Mouse (Mus musculus): ENCODE measurements around the gene Sipa1l2.

Sipa1l2 gene

DNA sequence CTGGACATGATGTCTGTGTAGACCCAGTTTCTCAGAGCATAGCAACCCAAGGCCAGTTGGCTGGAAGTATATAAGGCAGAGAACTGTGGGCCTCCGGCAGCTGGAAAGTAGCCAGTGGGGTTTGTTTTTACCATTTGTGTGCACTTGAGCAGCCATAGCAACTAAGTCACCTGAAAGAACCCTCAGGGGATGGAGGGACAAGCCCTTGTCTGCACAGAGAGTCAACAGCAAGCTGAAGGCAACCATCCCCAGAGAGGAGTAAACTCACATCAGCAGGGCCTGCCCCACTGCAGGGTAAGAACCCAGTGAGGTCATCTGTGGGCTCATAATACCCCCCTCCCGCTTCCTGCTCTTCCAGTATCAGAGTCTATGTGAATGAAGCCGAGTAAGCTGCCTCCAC lies 14.7 kb upstream of the Sipa1l2 start:
- in situ Hi-C loops (cut with MboI; ENCODE audit: unreplicated experiment in 2 of 2), result loop anchor here in 1 of 2 experiments (10.0 kb wide), 1 partner anchor 281 kb away; no protein-coding TSS in a partner anchor

DNA sequence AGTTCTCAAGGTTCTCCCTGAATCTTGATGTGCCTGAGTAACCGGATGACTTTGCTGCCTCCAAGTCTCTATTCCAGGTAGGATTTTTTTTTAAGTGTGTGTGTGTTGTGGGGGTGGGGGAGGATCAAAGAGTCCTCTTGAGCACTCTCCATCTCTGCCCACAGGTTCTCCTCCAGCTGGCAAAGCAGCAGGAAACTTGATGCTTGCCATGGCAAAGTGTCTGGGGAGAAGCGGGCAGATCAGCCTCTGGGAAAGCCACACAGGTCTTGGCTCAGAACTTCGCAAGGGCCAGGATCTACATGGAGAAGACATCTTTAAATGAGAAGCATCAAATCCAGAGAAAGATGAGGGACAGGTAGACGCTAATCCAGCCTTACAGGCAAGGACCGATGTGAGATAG lies 10.8 kb upstream of the Sipa1l2 start:
- in situ Hi-C loops (cut with MboI; ENCODE audit: unreplicated experiment in 2 of 2), result loop anchor here in 1 of 2 experiments (10.0 kb wide), 1 partner anchor 284 kb away; no protein-coding TSS in a partner anchor

DNA sequence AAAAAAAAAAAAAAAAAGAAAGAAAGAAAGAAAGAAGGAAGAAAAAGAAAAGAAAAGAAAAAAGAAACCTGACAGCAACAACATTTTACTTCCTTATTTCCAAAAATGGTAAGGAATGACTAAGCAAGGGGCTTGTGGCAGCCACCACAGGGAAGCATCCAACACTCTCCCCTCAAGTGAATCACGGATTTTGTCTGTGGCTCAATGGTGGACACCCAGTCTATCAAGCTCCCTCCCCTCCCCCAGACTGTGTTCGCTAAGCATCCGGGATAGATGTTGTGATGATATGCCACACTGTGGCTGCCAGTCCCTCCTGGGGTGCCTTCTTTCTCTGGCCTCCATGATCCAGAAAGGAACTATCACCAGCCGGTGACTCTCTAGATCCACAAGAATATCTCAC lies 6.5 kb upstream of the Sipa1l2 start:
- in situ Hi-C loops (cut with MboI; ENCODE audit: unreplicated experiment in 2 of 2), result loop anchor here (10.0 kb wide), 2 partner anchors 391 to 511 kb away; no protein-coding TSS in a partner anchor

DNA sequence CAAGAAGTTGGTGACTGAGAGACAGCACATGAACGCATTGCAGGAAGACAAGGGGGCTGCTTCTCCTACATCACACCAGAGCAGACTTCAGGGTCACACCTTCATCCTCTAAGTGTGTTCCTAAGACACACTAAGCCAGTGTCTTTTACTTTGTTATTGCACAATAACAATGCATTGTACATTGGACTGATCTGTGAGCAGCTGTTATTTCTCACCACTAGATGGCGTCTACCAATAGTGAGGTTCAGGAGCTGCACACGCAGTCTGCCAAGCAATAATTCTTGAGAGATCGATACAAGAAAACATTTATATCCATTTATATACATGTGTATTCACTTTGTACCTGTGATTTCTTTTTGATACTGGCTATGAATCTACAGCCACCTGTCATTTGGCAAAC lies 4.7 kb upstream of the Sipa1l2 start:
- in situ Hi-C loops (cut with MboI; ENCODE audit: unreplicated experiment in 2 of 2), result loop anchor here (5.0 to 10.0 kb wide), 3 partner anchors 288 to 509 kb away; no protein-coding TSS in a partner anchor

DNA sequence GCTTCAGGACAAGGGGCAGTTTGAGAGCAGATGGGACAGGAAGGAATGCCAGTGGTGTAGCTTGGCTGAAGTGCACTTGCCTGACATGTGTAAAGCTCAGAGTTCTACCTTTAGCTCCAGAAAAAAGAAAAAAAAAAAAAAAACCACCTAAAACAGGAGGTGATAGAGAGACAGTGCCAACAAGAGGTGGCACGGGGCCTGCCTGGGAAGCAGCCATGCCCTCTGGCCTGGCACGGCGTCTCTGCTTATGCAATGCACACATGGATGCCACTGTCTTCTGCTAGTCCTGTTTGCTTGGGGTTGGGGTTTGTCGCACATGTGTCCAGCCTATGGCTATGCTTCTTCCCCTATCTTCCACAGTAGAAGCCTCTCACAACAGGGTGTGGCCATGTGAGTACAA lies 2.6 kb upstream of the Sipa1l2 start:
- in situ Hi-C loops (cut with MboI; ENCODE audit: unreplicated experiment in 2 of 2), result loop anchor here (5.0 to 10.0 kb wide), 3 partner anchors 290 to 507 kb away; no protein-coding TSS in a partner anchor

DNA sequence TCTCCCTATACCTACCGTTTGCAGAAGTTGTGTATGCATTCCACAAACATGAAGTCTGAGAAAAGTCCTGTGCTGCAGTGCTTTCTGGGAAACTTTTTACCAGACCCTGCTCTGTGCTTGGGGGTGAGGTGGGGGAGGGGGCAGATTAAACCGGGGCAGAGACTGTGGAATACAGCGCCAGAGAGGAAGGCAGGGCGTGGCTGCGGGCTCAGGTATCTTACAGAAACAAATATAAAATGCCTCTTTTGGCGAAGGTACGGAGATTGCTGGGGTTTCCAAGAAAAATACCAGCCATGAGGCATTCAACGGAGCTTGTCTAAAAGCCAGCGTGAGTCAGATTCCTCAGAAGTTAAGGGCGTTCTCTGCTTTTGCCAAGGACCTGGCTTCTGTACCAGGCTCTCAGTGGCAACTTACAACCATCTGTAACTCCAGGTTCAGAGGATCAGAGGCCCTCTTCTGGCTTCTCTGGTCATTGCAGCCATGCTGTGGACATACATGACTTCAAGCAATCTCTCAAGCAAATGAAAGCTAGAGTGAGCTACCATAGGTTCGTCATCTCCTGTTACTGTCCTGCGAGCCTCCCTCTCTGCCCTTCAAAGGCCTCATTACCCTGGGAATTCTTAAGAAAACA lies 1.3 kb upstream of the Sipa1l2 start:
- in situ Hi-C loops (cut with MboI; ENCODE audit: unreplicated experiment in 2 of 2), result loop anchor here (5.0 to 10.0 kb wide), 3 partner anchors 291 to 506 kb away; no protein-coding TSS in a partner anchor

DNA sequence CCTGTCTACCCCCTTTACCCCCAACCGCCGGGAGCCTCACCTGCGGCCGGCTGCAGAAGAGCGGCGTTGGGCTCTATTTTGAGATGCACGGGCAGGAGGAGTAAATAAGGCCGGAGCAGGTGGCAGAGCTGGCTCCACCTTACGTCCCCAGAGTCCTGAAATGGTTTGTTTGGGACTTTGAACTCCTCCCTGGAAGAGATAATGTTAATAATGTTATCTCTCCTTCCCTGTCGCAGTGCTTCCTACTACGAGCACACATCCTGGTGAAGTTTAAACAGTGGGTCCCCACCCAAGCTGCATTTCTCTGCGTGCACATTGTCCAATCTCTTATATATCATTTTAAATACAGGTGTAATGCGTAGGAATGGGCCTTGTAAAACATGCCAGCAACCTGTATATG lies 781 bp upstream of the Sipa1l2 start:
- in situ Hi-C loops (cut with MboI; ENCODE audit: unreplicated experiment in 2 of 2), result loop anchor here (5.0 to 10.0 kb wide), 3 partner anchors 292 to 506 kb away; no protein-coding TSS in a partner anchor

DNA sequence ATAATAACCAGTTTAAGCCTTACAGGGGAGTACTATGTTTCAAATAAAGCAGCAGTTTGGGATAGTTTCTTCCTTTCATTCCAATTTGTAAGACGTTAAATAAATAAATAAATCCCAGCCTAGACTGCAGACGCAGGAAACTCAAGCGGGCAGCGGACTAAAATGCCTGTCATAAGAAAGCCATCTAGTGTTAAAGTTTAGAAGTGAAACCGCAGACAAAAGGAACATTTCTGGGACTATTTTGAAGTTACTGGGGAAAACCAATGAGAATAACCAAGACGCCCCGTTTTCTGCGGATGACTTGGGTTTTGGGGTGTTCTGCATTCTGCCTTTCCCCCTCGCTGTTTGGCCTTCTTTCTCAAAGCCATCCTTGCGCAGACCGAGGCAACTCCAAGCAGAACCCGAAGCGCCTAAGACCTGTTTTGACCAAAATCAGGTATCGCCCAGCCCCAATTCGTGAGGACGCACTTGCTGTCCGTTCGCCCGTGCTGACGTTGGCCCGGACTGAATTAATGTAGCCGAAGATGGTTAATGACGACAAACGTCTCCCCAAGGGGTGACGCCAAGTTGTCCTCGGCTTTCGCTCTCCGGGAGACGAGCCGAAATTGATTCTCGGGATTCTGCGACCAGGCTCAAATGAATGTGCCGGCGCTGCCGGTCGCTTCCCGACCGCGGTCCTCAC lies 616 bp downstream of the Sipa1l2 start:
- in situ Hi-C loops (cut with MboI; ENCODE audit: unreplicated experiment in 2 of 2), result loop anchor here (5.0 to 10.0 kb wide), 2 partner anchors 387 to 504 kb away; no protein-coding TSS in a partner anchor

DNA sequence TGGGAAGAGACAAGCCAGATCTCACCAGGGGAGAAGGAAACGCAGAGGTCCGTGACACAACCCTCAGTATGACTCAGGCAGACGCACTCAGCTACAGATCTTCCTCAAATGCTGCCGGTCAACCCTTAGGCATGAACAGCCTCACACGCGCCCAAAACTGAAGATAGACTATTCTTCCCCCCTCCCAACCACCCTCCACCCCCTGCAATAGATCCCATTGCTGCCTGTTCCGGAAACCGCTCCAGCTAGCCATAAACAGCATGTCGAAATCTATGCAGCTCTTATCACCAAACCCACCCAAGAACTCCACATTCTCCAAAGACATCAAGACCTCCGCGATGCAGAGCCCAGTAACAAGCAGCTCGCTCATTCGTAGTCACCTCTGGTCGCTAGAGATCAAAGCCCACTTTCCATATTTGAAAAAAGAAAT lies 1.2 kb downstream of the Sipa1l2 start:
- in situ Hi-C loops (cut with MboI; ENCODE audit: unreplicated experiment in 2 of 2), result loop anchor here (5.0 to 10.0 kb wide), 2 partner anchors 386 to 504 kb away; no protein-coding TSS in a partner anchor

DNA sequence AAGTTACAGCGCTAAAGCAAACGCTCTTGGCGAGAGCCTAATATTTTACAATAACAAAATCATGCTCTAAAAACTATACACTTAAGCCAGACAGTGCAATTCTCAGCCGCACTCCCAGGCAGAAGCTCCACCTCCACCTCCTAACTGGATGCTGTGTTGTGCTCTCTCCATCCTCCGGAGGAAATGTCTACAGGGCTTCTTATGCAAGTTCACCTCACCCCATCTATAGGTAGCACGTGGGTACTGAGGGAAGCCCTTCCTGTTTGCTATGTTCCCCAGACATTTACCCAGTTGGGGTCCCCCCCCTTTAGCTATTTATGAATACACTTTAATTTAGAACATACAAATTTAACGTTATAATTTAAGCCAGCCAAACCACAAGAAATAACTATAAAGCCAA lies 2.0 kb downstream of the Sipa1l2 start:
- in situ Hi-C loops (cut with MboI; ENCODE audit: unreplicated experiment in 2 of 2), result loop anchor here (5.0 to 10.0 kb wide), 2 partner anchors 385 to 503 kb away; no protein-coding TSS in a partner anchor

DNA sequence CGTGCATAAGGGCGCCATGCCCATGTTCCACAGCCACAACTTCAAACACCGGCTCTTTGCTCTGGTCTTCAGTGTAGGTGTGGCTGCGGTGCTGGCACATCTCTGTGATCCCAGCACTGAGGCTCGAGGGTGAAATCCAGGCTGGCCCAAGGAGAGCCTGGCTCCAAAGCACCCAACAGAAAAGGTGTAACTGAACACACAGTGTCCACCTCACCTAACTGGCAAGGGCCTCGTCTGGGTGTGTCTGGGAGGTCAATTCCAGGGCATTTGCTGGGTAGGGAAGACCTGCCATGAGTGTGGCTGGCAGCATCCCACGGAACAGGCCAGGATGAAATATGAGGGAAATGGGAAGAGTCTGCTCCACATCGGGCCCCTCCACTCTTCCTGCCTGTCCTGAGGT lies 6.7 kb downstream of the Sipa1l2 start:
- in situ Hi-C loops (cut with MboI; ENCODE audit: unreplicated experiment in 2 of 2), result loop anchor here in 1 of 2 experiments (10.0 kb wide), 1 partner anchor 498 kb away; no protein-coding TSS in a partner anchor

DNA sequence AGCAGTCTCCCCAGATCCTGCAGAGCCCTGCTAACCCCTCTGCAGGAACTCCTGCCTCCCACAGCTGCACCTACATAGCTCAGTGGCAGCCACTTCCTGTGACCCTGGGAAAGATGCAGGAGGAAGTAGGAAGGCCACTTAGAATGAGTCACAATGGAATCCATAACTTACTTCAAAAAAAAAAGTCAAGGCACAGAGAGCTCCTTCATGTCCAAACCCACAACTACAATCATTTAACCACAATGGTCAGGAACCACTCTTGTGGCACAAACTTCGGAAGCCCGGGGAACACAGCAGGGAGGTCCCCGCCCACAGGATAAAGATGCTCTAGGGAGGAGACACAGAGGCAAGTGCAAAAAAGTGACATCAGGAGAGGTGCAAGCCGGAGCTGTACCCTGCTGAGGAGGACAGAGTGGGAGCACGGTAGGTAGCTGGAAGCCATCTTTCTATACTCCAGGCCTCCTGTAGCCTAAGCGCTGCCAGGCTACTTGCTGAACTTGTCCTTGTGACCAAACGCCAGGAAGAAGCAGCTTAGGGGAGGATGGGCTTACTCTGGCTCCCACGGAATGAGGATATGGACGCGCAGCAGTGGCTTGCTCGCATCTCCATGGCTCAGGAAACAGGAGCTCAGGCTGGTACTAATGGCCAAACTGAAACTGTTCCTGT lies 8.7 kb downstream of the Sipa1l2 start:
- in situ Hi-C loops (cut with MboI; ENCODE audit: unreplicated experiment in 2 of 2), result loop anchor here in 1 of 2 experiments (10.0 kb wide), 1 partner anchor 496 kb away; no protein-coding TSS in a partner anchor

DNA sequence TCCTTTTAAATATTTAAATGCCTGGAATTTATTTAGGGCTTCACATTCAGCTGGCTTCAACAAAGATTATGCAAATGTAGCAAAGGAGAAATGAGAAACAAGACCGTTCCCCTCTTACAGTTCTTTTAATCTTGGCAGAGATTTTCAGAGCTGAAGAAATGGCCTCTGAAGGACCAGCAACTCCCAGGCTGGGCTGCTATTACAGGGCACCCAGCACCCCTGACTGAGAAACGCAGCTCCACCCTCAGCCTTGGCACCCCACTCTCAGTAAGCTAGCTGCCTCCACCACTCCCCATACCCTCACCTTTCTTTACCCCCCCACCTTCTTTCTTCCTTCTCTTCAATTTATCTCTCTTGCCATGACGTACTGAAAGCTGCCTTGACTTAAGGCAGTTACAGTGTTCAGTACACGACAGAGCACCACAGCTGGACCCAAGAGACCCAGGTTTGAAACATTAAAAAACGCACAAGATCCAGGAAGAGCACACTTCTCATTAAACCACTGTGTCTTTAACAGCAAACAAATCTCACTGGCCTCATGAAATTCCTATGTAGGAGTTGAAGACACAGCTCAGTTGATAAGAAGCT lies 10.4 kb downstream of the Sipa1l2 start:
- in situ Hi-C loops (cut with MboI; ENCODE audit: unreplicated experiment in 2 of 2), result no loop called here

DNA sequence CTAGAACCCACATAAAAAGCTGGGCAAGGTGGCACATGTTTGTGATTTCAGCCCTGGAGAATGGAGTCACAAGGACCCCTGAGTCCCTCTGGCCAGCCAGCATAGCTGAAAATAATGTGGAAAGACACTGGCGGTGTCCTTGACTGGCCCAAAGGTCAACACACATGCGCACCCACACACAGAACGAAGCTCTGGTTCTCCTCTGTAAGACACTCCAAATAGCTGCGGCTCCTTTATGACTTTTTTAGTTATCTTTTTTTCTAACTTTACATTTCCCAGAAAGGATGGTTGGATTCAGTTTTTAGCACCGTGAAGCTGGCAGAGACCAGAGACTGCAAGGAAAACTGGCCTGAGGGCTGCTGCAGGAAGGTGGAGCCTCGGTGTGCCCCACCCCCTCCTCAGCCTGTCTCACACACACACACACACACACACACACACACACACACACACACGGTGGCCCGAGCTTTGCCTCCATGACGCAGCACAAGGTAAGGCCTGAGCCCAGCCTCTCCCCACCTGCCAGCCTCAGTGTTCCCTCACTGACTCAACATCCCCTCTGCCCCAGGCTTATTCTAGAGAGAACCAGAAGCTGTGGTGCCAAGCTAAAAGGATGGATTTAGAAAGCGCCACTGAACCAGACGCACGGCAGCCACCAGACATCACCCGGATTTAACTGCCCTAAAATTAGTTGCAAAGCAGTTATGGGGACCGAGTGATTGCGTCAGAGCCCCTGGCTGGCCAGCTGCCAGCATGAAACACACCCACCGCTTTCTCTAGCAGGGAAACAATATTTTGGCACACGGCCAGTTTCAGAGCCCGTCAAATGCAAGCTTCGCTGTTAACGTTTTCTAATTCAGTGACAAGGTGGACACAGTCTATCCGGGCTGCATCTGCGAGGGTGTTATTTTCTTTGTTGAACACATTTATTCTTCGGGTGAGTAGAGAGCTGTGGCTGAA lies 11.2 kb downstream of the Sipa1l2 start:
- in situ Hi-C loops (cut with MboI; ENCODE audit: unreplicated experiment in 2 of 2), result no loop called here

DNA sequence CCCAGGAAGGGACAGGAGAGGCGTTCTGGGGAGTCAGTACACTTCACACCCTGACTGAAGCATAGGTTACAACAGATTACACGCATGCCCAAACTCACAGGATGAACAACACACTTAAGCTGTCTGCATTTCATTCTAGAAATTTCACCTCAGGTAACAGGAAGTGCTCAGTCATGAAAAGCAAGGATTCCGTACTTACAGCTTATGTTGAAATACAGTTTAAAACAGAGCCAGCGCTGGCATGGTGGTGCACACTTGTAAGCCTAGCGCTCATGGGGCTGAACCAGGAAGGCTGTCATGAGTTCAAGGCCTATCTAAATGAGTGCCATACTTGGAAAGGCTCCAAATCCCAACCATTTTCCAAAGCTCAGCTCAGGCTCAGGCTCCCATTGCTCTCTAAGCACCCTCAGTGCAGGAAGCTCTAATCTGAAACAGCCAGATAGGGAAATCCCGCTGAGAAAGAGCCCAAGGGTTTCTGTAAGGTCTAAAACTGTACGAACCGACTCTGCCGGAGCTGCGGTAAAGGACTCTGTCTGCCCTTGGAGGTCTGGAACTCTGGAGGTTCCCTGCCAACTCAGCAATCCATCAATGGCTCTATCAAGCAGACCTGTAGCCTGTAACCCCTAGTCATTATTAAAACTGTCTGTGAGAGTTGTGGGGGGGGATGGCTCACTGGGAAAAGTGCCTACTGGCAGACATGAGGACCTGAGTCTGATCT lies 12.1 kb downstream of the Sipa1l2 start:
- in situ Hi-C loops (cut with MboI; ENCODE audit: unreplicated experiment in 2 of 2), result no loop called here

DNA sequence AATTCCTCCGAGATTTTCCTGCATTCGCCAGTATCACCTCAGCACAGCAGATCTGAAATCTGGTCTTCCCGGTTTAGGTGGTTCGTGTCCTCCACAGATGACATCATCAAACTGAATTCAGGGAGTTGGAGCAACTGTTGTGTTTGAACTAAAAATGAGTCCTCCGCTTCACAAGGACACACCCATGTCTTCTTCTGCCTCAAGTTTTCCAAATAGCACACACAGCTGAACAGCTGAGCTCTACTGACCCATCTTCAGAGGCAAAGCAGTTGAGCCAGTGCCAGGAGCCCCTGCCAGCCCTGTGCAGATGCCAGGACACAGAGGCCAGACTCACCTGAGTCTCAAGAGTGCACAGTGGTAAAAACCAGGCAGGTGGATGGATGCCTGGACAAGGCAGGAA lies 12.9 kb downstream of the Sipa1l2 start:
- in situ Hi-C loops (cut with MboI; ENCODE audit: unreplicated experiment in 2 of 2), result no loop called here

DNA sequence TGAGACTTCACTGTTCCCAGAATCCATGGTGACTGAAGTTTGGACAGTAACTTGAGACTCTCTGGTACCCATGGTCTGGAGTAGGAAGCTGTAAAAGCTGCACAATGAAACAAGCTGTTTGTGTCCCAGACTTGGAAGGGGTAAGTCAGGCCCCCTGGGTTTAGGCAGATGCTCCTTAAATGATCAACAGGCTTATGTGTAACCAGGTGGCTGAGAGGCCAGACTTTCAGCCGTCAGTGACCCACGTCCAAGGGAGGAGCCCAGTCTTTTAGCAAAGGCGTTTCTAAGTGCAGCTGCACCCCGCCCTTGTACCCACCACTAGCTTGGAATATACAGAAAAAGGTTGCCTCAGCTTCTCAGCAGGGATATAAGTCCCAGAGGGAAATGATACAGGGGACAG lies 19.0 kb downstream of the Sipa1l2 start:
- in situ Hi-C loops (cut with MboI; ENCODE audit: unreplicated experiment in 2 of 2), result no loop called here

DNA sequence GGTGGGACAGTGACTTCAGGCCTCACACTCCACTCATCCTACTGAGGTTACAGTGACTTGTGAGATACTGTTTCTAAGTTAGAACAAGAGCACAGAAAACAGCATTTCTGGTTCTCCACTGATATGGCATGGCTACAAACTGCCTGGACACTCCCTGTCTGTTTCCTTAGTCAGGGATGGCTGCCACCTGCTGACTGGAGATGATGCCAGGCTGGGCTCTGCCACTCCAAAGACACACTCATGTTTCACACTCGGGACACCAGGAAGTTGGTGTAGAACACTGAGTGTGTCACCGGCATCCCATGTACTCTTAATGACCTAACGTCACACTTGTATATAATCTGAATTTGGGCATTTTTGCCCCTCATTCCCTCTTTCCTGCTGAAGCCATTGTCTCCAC lies 22.3 kb downstream of the Sipa1l2 start:
- in situ Hi-C loops (cut with MboI; ENCODE audit: unreplicated experiment in 2 of 2), result no loop called here

DNA sequence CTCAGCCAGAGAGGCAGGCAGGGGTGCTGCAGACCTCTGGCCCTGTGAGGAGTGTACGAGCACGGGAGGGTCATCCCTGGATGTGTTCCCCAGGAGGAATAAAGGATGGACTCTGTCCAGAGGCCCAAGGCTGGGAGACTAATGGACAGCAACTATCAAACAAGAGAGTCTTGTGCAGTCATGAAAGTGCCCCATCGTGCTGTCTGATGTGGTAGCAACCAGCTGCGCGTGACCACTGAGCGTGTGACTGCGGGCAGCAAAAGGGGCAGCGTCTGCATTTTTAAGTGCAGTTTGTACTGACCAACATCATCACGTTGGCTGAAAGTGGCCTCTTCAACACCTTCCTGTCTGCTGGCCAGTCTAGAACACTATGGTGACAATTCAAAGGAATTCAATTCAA lies 23.7 kb downstream of the Sipa1l2 start:
- in situ Hi-C loops (cut with MboI; ENCODE audit: unreplicated experiment in 2 of 2), result no loop called here

Data from v-Abl transformed pro-B cells (cell line).